8 mouse cellular contexts compared by ENCODE assay signal in genomic region chr14:30716953-30717285, GRCm38 (mm10). TPM values are rescaled to one million over a fixed set of nuclear protein-coding genes. Genes with fewer than 3 reads are reported as not detected.
DNase-seq lines count a peak whose midpoint lies in the region; ATAC-seq and TF ChIP-seq lines count a peak whose summit lies in the region.

No protein-coding gene starts in this region.

- no peak for TF ChIP-seq EP300 in liver, postnatal 0 days (IDR thresholded peaks at IDR 0.05; ENCODE audit: low read depth)

- peak overlapping the region; percentile 73 for H3K4me2 ChIP-seq in hindbrain, embryonic 15.5 days
- H3K4me2 ChIP-seq in liver, postnatal 0 days (ENCODE audit: low read depth, low read length): peak overlapping the region; percentile 95

- H3K9ac ChIP-seq in hindbrain, embryonic 15.5 days: peak overlapping the region; percentile 81
- H3K9ac ChIP-seq in liver, postnatal 0 days (replicated peaks): peak overlapping the region; percentile 96

- no peak for DNase-seq in spleen, adult 2 months (ENCODE audit: low read depth in 1 of 2, low spot score in 2 of 2)
- DNase-seq in spleen, postnatal 4 days (ENCODE audit: low spot score in 2 of 2): no peak
- peak; percentile 31 for DNase-seq in liver, postnatal 0 days
- DNase-seq in splenic B cell, adult 2 months (ENCODE audit: low read depth, low spot score): peak; percentile 39
- DNase-seq in cerebellum, adult 18-20 months: no peak
- no peak for DNase-seq in urinary bladder, postnatal 36 days (ENCODE audit: low spot score in 2 of 2)

- no peak for ATAC-seq in hindbrain, embryonic 15.5 days (ENCODE audit: low FRiP score, low read depth)
- peak; percentile 66 for ATAC-seq in liver, postnatal 0 days

- peaks cover 6% of the 10 kb centered on the region for H3K27me3 ChIP-seq in spleen, adult 2 months (ENCODE audit: control insufficient read depth, insufficient read depth, low read length)
- H3K27me3 ChIP-seq in hindbrain, embryonic 15.5 days: no peaks in the 10 kb centered on the region
- peaks cover 4% of the 10 kb centered on the region; the same call in 1 of the 2 replicates for H3K27me3 ChIP-seq in liver, postnatal 0 days (ENCODE audit: insufficient read depth, low read length)
- no peaks in the 10 kb centered on the region for H3K27me3 ChIP-seq in splenic B cell, adult 2 months (ENCODE audit: control insufficient read depth, insufficient read depth, low read length, poor library complexity, severe bottlenecking)

- 9% methylated on average over 7 of the region's 7 CpGs for WGBS in spleen, adult 2 months
- WGBS in hindbrain, embryonic 15.5 days: 2% methylated on average over 7 of the region's 7 CpGs
- WGBS in liver, postnatal 0 days (ENCODE audit: insufficient replicate concordance): 4% methylated on average over 7 of the region's 7 CpGs

- peaks cover 8% of the 10 kb centered on the region for H3K4me1 ChIP-seq in spleen, adult 2 months (ENCODE audit: control insufficient read depth, insufficient read depth, insufficient read length)
- H3K4me1 ChIP-seq in cortical plate, adult 2 months (ENCODE audit: control insufficient read depth, insufficient read depth, low read length): peaks cover 2% of the 10 kb centered on the region; the same call in 1 of the 2 replicates
- H3K4me1 ChIP-seq in hindbrain, embryonic 15.5 days (replicated peaks): peaks cover 16% of the 10 kb centered on the region
- H3K4me1 ChIP-seq in liver, postnatal 0 days (ENCODE audit: insufficient read depth): peaks cover 17% of the 10 kb centered on the region

- no peaks in the 10 kb centered on the region for H3K36me3 ChIP-seq in spleen, adult 2 months (ENCODE audit: control insufficient read depth, insufficient read depth, low read length)
- no peaks in the 10 kb centered on the region for H3K36me3 ChIP-seq in hindbrain, embryonic 15.5 days
- no peaks in the 10 kb centered on the region for H3K36me3 ChIP-seq in liver, postnatal 0 days (replicated peaks; ENCODE audit: insufficient read depth, low read length)
- no peaks in the 10 kb centered on the region for H3K36me3 ChIP-seq in splenic B cell, adult 2 months (ENCODE audit: control insufficient read depth, insufficient read depth, low read length, poor library complexity, severe bottlenecking)

- no peak overlapping the region for H3K27ac ChIP-seq in spleen, adult 2 months (ENCODE audit: insufficient read depth, low read length)
- no peak overlapping the region for H3K27ac ChIP-seq in cortical plate, adult 2 months (ENCODE audit: insufficient read depth, low read length)
- no peak overlapping the region for H3K27ac ChIP-seq in hindbrain, embryonic 15.5 days (replicated peaks)
- H3K27ac ChIP-seq in liver, postnatal 0 days (ENCODE audit: low read depth): peak overlapping the region; percentile 89

- TF ChIP-seq POLR2A in spleen, adult 2 months (IDR thresholded peaks at IDR 0.05; ENCODE audit: low read depth, low read length): no peak
- TF ChIP-seq POLR2A in cortical plate, adult 2 months (IDR thresholded peaks at IDR 0.05; ENCODE audit: extremely low read depth, insufficient read depth, low read length): no peak

- H3K9me3 ChIP-seq in hindbrain, embryonic 15.5 days: no peaks in the 10 kb centered on the region
- H3K9me3 ChIP-seq in liver, postnatal 0 days (ENCODE audit: low read length): no peaks in the 10 kb centered on the region

- no peak for TF ChIP-seq CTCF in spleen, adult 2 months (IDR thresholded peaks at IDR 0.05; ENCODE audit: extremely low read depth, insufficient read depth, insufficient read length, insufficient replicate concordance)
- no peak for TF ChIP-seq CTCF in cortical plate, adult 2 months (IDR thresholded peaks at IDR 0.05; ENCODE audit: extremely low read depth, insufficient read depth, low read length)
- TF ChIP-seq CTCF in liver, postnatal 0 days (IDR thresholded peaks at IDR 0.05; ENCODE audit: low read depth): no peak

- H3K4me3 ChIP-seq in spleen, adult 2 months (ENCODE audit: extremely low read depth, insufficient read depth, insufficient read length): peak overlapping the region; percentile 96; the same call in 1 of the 2 replicates
- H3K4me3 ChIP-seq in cortical plate, adult 2 months (ENCODE audit: insufficient read depth, low read length): peak overlapping the region; percentile 81
- peak overlapping the region; percentile 63 for H3K4me3 ChIP-seq in hindbrain, embryonic 15.5 days
- H3K4me3 ChIP-seq in liver, postnatal 0 days (ENCODE audit: low read depth, low read length): peak overlapping the region; percentile 64

RNA-seq across cellular contexts. Expression of gene Sfmbt1, which starts 2.3 kb away (rescaled TPM):
- polyA plus RNA-seq in spleen, adult 2 months (2012; rRNA removed): 1.2 and 1.3 TPM in 2 replicates
- 6.7 and 7.3 TPM in 2 replicates for polyA plus RNA-seq in cortical plate, adult 2 months (2012; rRNA removed)
- 16.9 and 18.1 TPM in 2 replicates for polyA plus RNA-seq in hindbrain, embryonic 15.5 days (2015; fragmentation: Nextera tagmentation; extraction: Ambion mirVana)
- 15.0 and 15.8 TPM in 2 replicates for polyA plus RNA-seq in liver, postnatal 0 days (2015; fragmentation: Nextera tagmentation; extraction: Ambion mirVana)

Comparison
In these comparisons a context has a peak if more than half of its experiments do, and no peak if none do; other contexts are left out.
1. DNase-seq: peak in liver, postnatal 0 days (single experiment) and splenic B cell, adult 2 months (single experiment); none in spleen, adult 2 months (0 of 2), spleen, postnatal 4 days (0 of 2), cerebellum, adult 18-20 months (0 of 2) and urinary bladder, postnatal 36 days (0 of 2).
2. Peak in every context shown above with its lines, with median percentiles within 50 percentile points of each other: H3K4me3 ChIP-seq.